Mouse (Mus musculus) myocyte (in vitro differentiated cells): ENCODE measurements around the gene Zbtb37. TPM values are rescaled to one million over a fixed set of nuclear protein-coding genes. Genes with fewer than 3 reads are reported as not detected.

Source experiments
- H3K27me3 ChIP-seq: one replicate; pipeline ENCODE4 v1.6.1; 2011; ENCODE audit not compliant: control insufficient read depth, insufficient read depth, insufficient read length
- H3K36me3 ChIP-seq: one replicate; pipeline ENCODE4 v1.6.1; 2011; ENCODE audit not compliant: control insufficient read depth, insufficient read depth
- H3K4me2 ChIP-seq: one replicate; pipeline ENCODE4 v1.6.1; 2011; ENCODE audit warnings: low read depth, control low read depth
- H3K4me3 ChIP-seq: one replicate; pipeline ENCODE4 v1.5.1; 2011; ENCODE audit warnings: mild to moderate bottlenecking, control low read depth, moderate library complexity
- H3K79me2 ChIP-seq: one replicate; pipeline ENCODE4 v1.6.1; 2011; ENCODE audit not compliant: control insufficient read depth, insufficient read depth
- H3ac ChIP-seq: one replicate; pipeline ENCODE4 v1.6.1; 2011; ENCODE audit not compliant: control insufficient read depth, insufficient read length
- CEBPB ChIP-seq: IDR thresholded peaks from 2 replicates; pipeline ENCODE4 v1.6.1; 2011; ENCODE audit warnings: mild to moderate bottlenecking, moderate library complexity; ENCODE audit not compliant: poor library complexity, insufficient read depth, severe bottlenecking
- E2F4 ChIP-seq: IDR thresholded peaks from one replicate; pipeline ENCODE4 v1.6.1; 2011; ENCODE audit warnings: mild to moderate bottlenecking, control low read depth, moderate library complexity; ENCODE audit not compliant: insufficient read depth
- MAX ChIP-seq: IDR thresholded peaks from one replicate; pipeline ENCODE4 v1.6.1; 2011; ENCODE audit warnings: low read depth, mild to moderate bottlenecking, control low read depth
- MYOD1 ChIP-seq, 3 experiments: IDR thresholded peaks; one replicate each; pipeline ENCODE4 v1.6.1; 2011; ENCODE audit warnings: control low read depth in 2 of 3, low read depth in 2 of 3, mild to moderate bottlenecking in 2 of 3, moderate library complexity in 1 of 3; ENCODE audit not compliant: insufficient read length in 2 of 3, control insufficient read depth in 1 of 3
- MYOG ChIP-seq, 3 experiments: IDR thresholded peaks; one replicate each; pipeline ENCODE4 v1.6.1; 2011; ENCODE audit warnings: control low read depth in 2 of 3, low read depth in 2 of 3, mild to moderate bottlenecking in 2 of 3; ENCODE audit not compliant: insufficient read length in 2 of 3, control insufficient read depth in 1 of 3, insufficient read depth in 1 of 3
- POLR2A ChIP-seq: IDR thresholded peaks from one replicate; pipeline ENCODE4 v1.6.1; 2011; ENCODE audit warnings: low read depth, mild to moderate bottlenecking, control low read depth, moderate library complexity; ENCODE audit not compliant: insufficient read length
- POLR2AphosphoS2 ChIP-seq: IDR thresholded peaks from one replicate; pipeline ENCODE4 v1.6.1; 2011; ENCODE audit warnings: low read depth, control low read depth; ENCODE audit not compliant: insufficient read length
- REST ChIP-seq: IDR thresholded peaks from one replicate; pipeline ENCODE4 v1.6.1; 2011; ENCODE audit warnings: mild to moderate bottlenecking, control low read depth, moderate library complexity; ENCODE audit not compliant: insufficient read depth, insufficient read length
- SRF ChIP-seq: IDR thresholded peaks from one replicate; pipeline ENCODE4 v1.6.1; 2011; ENCODE audit warnings: low read depth; ENCODE audit not compliant: control insufficient read depth, insufficient read length
- TCF12 ChIP-seq: IDR thresholded peaks from one replicate; pipeline ENCODE4 v1.6.1; 2011; ENCODE audit warnings: mild to moderate bottlenecking, control low read depth; ENCODE audit not compliant: poor library complexity, insufficient read depth, severe bottlenecking
- TCF3 ChIP-seq: IDR thresholded peaks from one replicate; pipeline ENCODE4 v1.6.1; 2011; ENCODE audit warnings: low read depth, control low read depth; ENCODE audit not compliant: insufficient read length
- USF1 ChIP-seq: IDR thresholded peaks from one replicate; pipeline ENCODE4 v1.6.1; 2011; ENCODE audit warnings: low read depth, mild to moderate bottlenecking, control low read depth, moderate library complexity
- polyA plus RNA-seq: library from polyadenylated mRNA; unstranded; fragments of >200 nt; fragmentation: generic; extraction: Trizol; gene quantifications from one replicate; pipeline ENCODE4 v1.2.1, GENCODE M21; 2012; ENCODE audit warnings: missing spikeins

The Zbtb37 gene
- polyA plus RNA-seq, 1 experiment: 1.4 TPM

- Histone ChIP-seq H3K36me3 (peaks cover 65% of the 10 kb centered on the region), H3K4me3 (no peak overlapping the region), H3K27me3 (no peaks in the 10 kb centered on the region), H3K79me2 (no peaks in the 10 kb centered on the region), H3K4me2 (no peak overlapping the region), H3ac (no peak overlapping the region)
- TF ChIP-seq MAX: no peak
- TF ChIP-seq REST: no peak
- TF ChIP-seq TCF3: no peak
- TF ChIP-seq MYOG (IDR thresholded peaks at IDR 0.05; ENCODE audit: control insufficient read depth in 1 of 3, insufficient read depth in 1 of 3, insufficient read length in 2 of 3, low read depth in 2 of 3): no peak
- no peak for TF ChIP-seq TCF12
Measured at GRCm38 (mm10) chr1:160967268-160967667, 67.4 kb downstream of the Zbtb37 start.

GRCm38 (mm10) chr1:160963199-160963598, 71.5 kb downstream of the Zbtb37 start:
- TF ChIP-seq POLR2A (no peak), CEBPB (no peak), MYOD1 (IDR thresholded peaks at IDR 0.05; ENCODE audit: control insufficient read depth in 1 of 3, insufficient read length in 2 of 3, low read depth in 2 of 3) (no peak), MYOG (IDR thresholded peaks at IDR 0.05; ENCODE audit: control insufficient read depth in 1 of 3, insufficient read depth in 1 of 3, insufficient read length in 2 of 3, low read depth in 2 of 3) (no peak), MAX (no peak), REST (no peak), E2F4 (no peak), TCF12 (no peak), SRF (no peak), TCF3 (no peak), POLR2AphosphoS2 (no peak), USF1 (no peak)
- no peak overlapping the region for H3K4me2 ChIP-seq
- H3K79me2 ChIP-seq: no peaks in the 10 kb centered on the region
- H3K4me3 ChIP-seq: no peak overlapping the region
- peaks cover 56% of the 10 kb centered on the region for H3K36me3 ChIP-seq
- no peaks in the 10 kb centered on the region for H3K27me3 ChIP-seq
- no peak overlapping the region for H3ac ChIP-seq

Other genes starting within 250 kb of the Zbtb37 start
- 6.3 TPM for gene Rabgap1l, start 241.6 kb downstream of the Zbtb37 start, polyA plus RNA-seq
- 2.8 TPM for gene Rc3h1, start 128.4 kb downstream of the Zbtb37 start, polyA plus RNA-seq
- 0.26 TPM for gene Serpinc1, start 56.3 kb downstream of the Zbtb37 start, polyA plus RNA-seq
- 18.1 TPM for gene Dars2, start 35.8 kb upstream of the Zbtb37 start, polyA plus RNA-seq
- 4.5 TPM for gene Cenpl, start 35.9 kb upstream of the Zbtb37 start, polyA plus RNA-seq
- 10.1 TPM for gene Klhl20, start 96.7 kb upstream of the Zbtb37 start, polyA plus RNA-seq
- 1.1 TPM for gene Ankrd45, start 107.8 kb upstream of the Zbtb37 start, polyA plus RNA-seq
- gene Tex50, start 124.5 kb upstream of the Zbtb37 start, polyA plus RNA-seq: not detected
- gene Prdx6, start 216.4 kb upstream of the Zbtb37 start, polyA plus RNA-seq: 203 TPM